Mouse (Mus musculus): Measurements from ENCODE around the gene Ubl7. TPM values are rescaled to one million over a fixed set of nuclear protein-coding genes. Genes with fewer than 3 reads are reported as not detected.

Gene Ubl7
- total and polyA plus RNA-seq, 3 experiments, result 24.7 to 81.1 (median 37.3) TPM

- TF ChIP-seq USF1 (IDR thresholded peaks at IDR 0.05; ENCODE audit: low read depth, low read length) (no peak), JUN (IDR thresholded peaks at IDR 0.05; ENCODE audit: insufficient read depth, low read depth, low read length) (peak; percentile 30; the same call in 1 of the 2 replicates), UBTF (IDR thresholded peaks at IDR 0.05; ENCODE audit: low read depth, low read length) (no peak), USF2 (conservative IDR thresholded peaks at IDR 0.05; ENCODE audit: low read depth, low read length) (no peak), POLR2AphosphoS2 (IDR thresholded peaks at IDR 0.05; ENCODE audit: low read depth, low read length) (no peak), CHD2 (IDR thresholded peaks at IDR 0.05; ENCODE audit: low read length) (0 out of 2 replicates have a peak, but pooled peaks have one; percentile 31), RAD21 (IDR thresholded peaks at IDR 0.05; ENCODE audit: low read depth, low read length) (no peak; the same call in 1 of the 2 replicates), ZNF384 (IDR thresholded peaks at IDR 0.05; ENCODE audit: low read depth, low read length) (no peak), KAT2A (IDR thresholded peaks at IDR 0.05; ENCODE audit: insufficient replicate concordance, low read length) (no peak), RCOR1 (conservative IDR thresholded peaks at IDR 0.05; ENCODE audit: low read depth, low read length) (no peak), MYC (IDR thresholded peaks at IDR 0.05; ENCODE audit: low read depth, low read length) (0 out of 2 replicates have a peak, but pooled peaks have one; percentile 32), ETS1 (conservative IDR thresholded peaks at IDR 0.05; ENCODE audit: low read depth, low read length) (peak; percentile 62), HCFC1 (IDR thresholded peaks at IDR 0.05; ENCODE audit: low read depth, low read length) (peak; percentile 44; the same call in 1 of the 2 replicates), MEF2A (IDR thresholded peaks at IDR 0.05; ENCODE audit: borderline replicate concordance, low read depth, low read length) (peak; percentile 29; the same call in 1 of the 2 replicates), ELF1 (IDR thresholded peaks at IDR 0.05; ENCODE audit: low read depth, low read length) (peak; percentile 51; the same call in 1 of the 2 replicates)
Measured at GRCm38 (mm10) chr9:57978025-57978424, 67.2 kb downstream of the Ubl7 start (continued).

GRCm38 (mm10) chr9:57978858-57979257 is 68.1 kb downstream of the Ubl7 start:
- dilution Hi-C loops (cut with MboI; ENCODE audit: extremely low pct_ligation_motif_present, extremely low pct_unique_long_range_greater_than_20kb, low sequenced_read_pairs), result no loop called here
- Histone ChIP-seq H3K36me3 (replicated peaks in 1 of 2; ENCODE audit: control insufficient read depth in 1 of 2, insufficient read depth in 1 of 2, low read length in 1 of 2) (no peaks in the 10 kb centered on the region), H3K4me3 (replicated peaks in 1 of 3; ENCODE audit: low read depth in 2 of 3, low read length in 2 of 3, poor library complexity in 1 of 3) (peak overlapping the region in 2 of 3 experiments; percentile 10 to 25), H3K27ac (ENCODE audit: insufficient read depth, low read depth) (peak overlapping the region; percentile 99), H3K27me3 (replicated peaks) (no peaks in the 10 kb centered on the region), H3K9me3 (replicated peaks; ENCODE audit: low read length) (peaks cover 12% of the 10 kb centered on the region), H3K79me2 (replicated peaks; ENCODE audit: control insufficient read depth, extremely low read depth, insufficient read depth, poor library complexity, severe bottlenecking) (0 out of 2 replicates have a peak, but pooled peaks cover 2% of the 10 kb centered on the region), H3K4me1 (ENCODE audit: control insufficient read depth in 1 of 2, insufficient read depth in 2 of 2) (peaks cover 39 to 75% of the 10 kb centered on the region in 2 experiments), H3K9ac (ENCODE audit: insufficient read depth, low read depth) (peak overlapping the region; percentile 64), H3K4me2 (ENCODE audit: insufficient read depth, low read depth, poor library complexity, severe bottlenecking) (peak overlapping the region; percentile 35)
- DNase-seq (ENCODE audit: extremely low read depth), result no peak
- TF ChIP-seq TCF12 (IDR thresholded peaks at IDR 0.05; ENCODE audit: low read depth, low read length) (0 out of 2 replicates have a peak, but pooled peaks have one; percentile 6), MAFK (IDR thresholded peaks at IDR 0.05; ENCODE audit: insufficient replicate concordance, low read length) (peak; percentile 30; the same call in 1 of the 2 replicates), CHD1 (IDR thresholded peaks at IDR 0.05; ENCODE audit: low read depth, low read length) (no peak), USF2 (conservative IDR thresholded peaks at IDR 0.05; ENCODE audit: low read depth, low read length) (no peak)
- in situ Hi-C loops (cut with MboI; ENCODE audit: low pct_ligation_motif_present, low pct_unique_long_range_greater_than_20kb, low sequenced_read_pairs), result no loop called here

Other genes with a start within 250 kb of the Ubl7 start
- gene Cyp1a2, start 227.3 kb upstream of the Ubl7 start, total RNA-seq (2012; rRNA removed), result not detected in 2 replicates
- not detected in 2 replicates for gene Cyp1a2, start 227.3 kb upstream of the Ubl7 start, total RNA-seq (2014; rRNA removed)
- gene Cyp1a2, start 227.3 kb upstream of the Ubl7 start, polyA plus RNA-seq (2012; ENCODE audit: insufficient read length, low read depth), result not detected in 2 replicates
- gene Cyp1a1, start 223.1 kb upstream of the Ubl7 start, total RNA-seq (2012; rRNA removed), result 0.08 and 0.13 TPM in 2 replicates
- 0.11 and 0.19 TPM in 2 replicates for gene Cyp1a1, start 223.1 kb upstream of the Ubl7 start, total RNA-seq (2014; rRNA removed)
- not detected in 2 replicates for gene Cyp1a1, start 223.1 kb upstream of the Ubl7 start, polyA plus RNA-seq (2012; ENCODE audit: insufficient read length, low read depth)
- gene Edc3, start 202.4 kb upstream of the Ubl7 start, total RNA-seq (2012; rRNA removed), result 9.6 and 10.6 TPM in 2 replicates
- 10.9 and 13.6 TPM in 2 replicates for gene Edc3, start 202.4 kb upstream of the Ubl7 start, total RNA-seq (2014; rRNA removed)
- 24.1 and 27.9 TPM in 2 replicates for gene Edc3, start 202.4 kb upstream of the Ubl7 start, polyA plus RNA-seq (2012; ENCODE audit: insufficient read length, low read depth)
- 39.9 and 46.7 TPM in 2 replicates for gene Clk3, start 145.1 kb upstream of the Ubl7 start, total RNA-seq (2012; rRNA removed)
- 69.0 and 87.7 TPM in 2 replicates for gene Clk3, start 145.1 kb upstream of the Ubl7 start, total RNA-seq (2014; rRNA removed)
- gene Clk3, start 145.1 kb upstream of the Ubl7 start, polyA plus RNA-seq (2012; ENCODE audit: insufficient read length, low read depth), result 62.4 and 67.9 TPM in 2 replicates
- gene Arid3b, start 74.2 kb upstream of the Ubl7 start, total RNA-seq (2012; rRNA removed), result 33.4 and 33.8 TPM in 2 replicates
- 14.2 and 16.7 TPM in 2 replicates for gene Arid3b, start 74.2 kb upstream of the Ubl7 start, total RNA-seq (2014; rRNA removed)
- gene Arid3b, start 74.2 kb upstream of the Ubl7 start, polyA plus RNA-seq (2012; ENCODE audit: insufficient read length, low read depth), result 75.9 and 105 TPM in 2 replicates
- 113 and 181 TPM in 2 replicates for gene Sema7a, start 29.1 kb downstream of the Ubl7 start, total RNA-seq (2012; rRNA removed)
- 78.2 and 88.6 TPM in 2 replicates for gene Sema7a, start 29.1 kb downstream of the Ubl7 start, total RNA-seq (2014; rRNA removed)
- gene Sema7a, start 29.1 kb downstream of the Ubl7 start, polyA plus RNA-seq (2012; ENCODE audit: insufficient read length, low read depth), result 81.9 and 89.4 TPM in 2 replicates
- gene Cyp11a1, start 95.4 kb downstream of the Ubl7 start, total RNA-seq (2012; rRNA removed), result 2.6 and 4.6 TPM in 2 replicates
- 8.3 and 9.0 TPM in 2 replicates for gene Cyp11a1, start 95.4 kb downstream of the Ubl7 start, total RNA-seq (2014; rRNA removed)
- 12.1 and 12.8 TPM in 2 replicates for gene Cyp11a1, start 95.4 kb downstream of the Ubl7 start, polyA plus RNA-seq (2012; ENCODE audit: insufficient read length, low read depth)
- gene Stra6, start 152.8 kb downstream of the Ubl7 start, total RNA-seq (2012; rRNA removed), result 0.08 TPM in 1 of 2 replicates, not detected in the other
- gene Stra6, start 152.8 kb downstream of the Ubl7 start, total RNA-seq (2014; rRNA removed), result 0.08 TPM in 1 of 2 replicates, not detected in the other
- 0.08 and 0.09 TPM in 2 replicates for gene Stra6, start 152.8 kb downstream of the Ubl7 start, polyA plus RNA-seq (2012; ENCODE audit: insufficient read length, low read depth)
- not detected in 2 replicates for gene Ccdc33, start 207.8 kb downstream of the Ubl7 start, total RNA-seq (2012; rRNA removed)
- 0.21 TPM in 1 of 2 replicates, not detected in the other for gene Ccdc33, start 207.8 kb downstream of the Ubl7 start, total RNA-seq (2014; rRNA removed)
- gene Ccdc33, start 207.8 kb downstream of the Ubl7 start, polyA plus RNA-seq (2012; ENCODE audit: insufficient read length, low read depth), result 0.27 and 1.0 TPM in 2 replicates